11 mouse cellular contexts compared by ENCODE assay signal in the genomic region with DNA sequence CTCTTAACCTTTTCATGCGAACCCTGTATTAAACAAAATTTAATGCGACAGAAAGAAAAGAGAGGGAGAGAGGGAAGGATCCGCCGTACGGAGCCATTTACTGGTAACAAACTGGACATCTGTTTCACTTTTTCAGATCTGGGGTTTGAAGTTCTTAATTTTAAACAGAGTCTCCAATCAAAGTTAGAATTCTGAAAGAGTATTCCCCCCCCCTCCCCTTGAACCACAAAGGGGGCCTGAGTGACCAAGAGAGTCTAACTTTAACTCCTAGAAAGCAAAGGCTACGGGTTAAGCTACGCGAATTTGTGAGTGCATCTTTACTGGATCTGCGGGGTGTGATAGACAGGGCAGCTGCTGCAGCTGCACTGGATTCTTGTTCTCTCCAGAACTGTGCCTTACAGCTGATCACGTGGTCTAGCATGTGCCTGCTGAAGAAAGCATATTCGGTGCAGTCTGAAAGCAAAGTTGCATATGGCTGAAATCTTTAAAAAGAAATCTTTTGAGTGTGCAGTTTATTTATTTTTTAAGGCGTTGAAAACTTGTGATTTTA. TPM values are rescaled to one million over a fixed set of nuclear protein-coding genes. Genes with fewer than 3 reads are reported as not detected.
A peak's percentile ranks its signal among the peaks of the same experiment; 100 is the strongest.
DNase-seq lines count a peak whose midpoint lies in the region; ATAC-seq and TF ChIP-seq lines count a peak whose summit lies in the region.
"Had no signal": no experiment of that assay in that cellular context is flagged by ENCODE, and none has a peak within 500 bp of the region (broad histone marks: within the 10 kb centered on the region; RNA-seq: fewer than 3 reads in every experiment).

No protein-coding gene starts in this region.

- H3K4me2 ChIP-seq in lung, embryonic 14.5 days: peak overlapping the region; percentile 49
- peak overlapping the region; percentile 38 for H3K4me2 ChIP-seq in forebrain, embryonic 11.5 days (ENCODE audit: low read depth, low read length, severe bottlenecking)

- H3K4me1 ChIP-seq in lung, embryonic 14.5 days (ENCODE audit: insufficient read depth): no peaks in the 10 kb centered on the region
- peaks cover 3% of the 10 kb centered on the region; the same call in 1 of the 2 replicates for H3K4me1 ChIP-seq in forebrain, embryonic 11.5 days (replicated peaks; ENCODE audit: control insufficient read depth, insufficient read depth, low read length)
- peaks cover 5% of the 10 kb centered on the region; the same call in 1 of the 2 replicates for H3K4me1 ChIP-seq in limb, embryonic 10.5 days

- DNase-seq in lung, embryonic 14.5 days: peak; percentile 52
- no peak for DNase-seq in lung, postnatal 4 days
- peak; percentile 55 for DNase-seq in forebrain, embryonic 11.5 days (ENCODE audit: low spot score)
- peak; percentile 56 for DNase-seq in limb, embryonic 10.5 days (ENCODE audit: low spot score)
- DNase-seq in retina, embryonic 14.5 days (ENCODE audit: low spot score): peak; percentile 60
- DNase-seq in B cell, adult 2 months: no peak
- DNase-seq in spleen, adult 18-20 months: no peak
- DNase-seq: thymus, adult 2 months had no signal

- no peak overlapping the region for H3K27ac ChIP-seq in lung, embryonic 14.5 days (ENCODE audit: low read depth)
- H3K27ac ChIP-seq in forebrain, embryonic 11.5 days (ENCODE audit: low read depth, low read length): no peak overlapping the region
- no peak overlapping the region for H3K27ac ChIP-seq in limb, embryonic 10.5 days

- ATAC-seq in lung, embryonic 14.5 days (ENCODE audit: insufficient read depth): peak; percentile 86
- peak; percentile 89 for ATAC-seq in forebrain, embryonic 11.5 days (replicated peaks; ENCODE audit: low FRiP score)
- no peak for ATAC-seq in monocyte, adult 5-6 weeks (replicated peaks; ENCODE audit: insufficient number of reproducible peaks, low FRiP score, low TSS enrichment, poor library complexity, severe bottlenecking)

- H3K9ac ChIP-seq in lung, embryonic 14.5 days: no peak overlapping the region
- H3K9ac ChIP-seq in forebrain, embryonic 11.5 days (ENCODE audit: low read length): no peak overlapping the region

- TF ChIP-seq CTCF in lung, embryonic 14.5 days (IDR thresholded peaks at IDR 0.05; ENCODE audit: low read depth): no peak

- WGBS in lung, embryonic 14.5 days: 6% methylated on average over 12 of the region's 12 CpGs
- 3% methylated on average over 12 of the region's 12 CpGs for WGBS in forebrain, embryonic 11.5 days
- WGBS in limb, embryonic 10.5 days: 6% methylated on average over 12 of the region's 12 CpGs

- peak overlapping the region; percentile 13; the same call in 1 of the 2 replicates for H3K4me3 ChIP-seq in lung, embryonic 14.5 days (ENCODE audit: low read depth, low read length)
- H3K4me3 ChIP-seq in forebrain, embryonic 11.5 days (ENCODE audit: low read depth, low read length): peak overlapping the region; percentile 17
- H3K4me3 ChIP-seq in limb, embryonic 10.5 days: peak overlapping the region; percentile 31

- H3K9me3 ChIP-seq in lung, embryonic 14.5 days (ENCODE audit: low read depth, low read length): no peaks in the 10 kb centered on the region
- no peaks in the 10 kb centered on the region for H3K9me3 ChIP-seq in forebrain, embryonic 11.5 days (ENCODE audit: control insufficient read depth, low read length)
- H3K9me3 ChIP-seq in limb, embryonic 10.5 days (replicated peaks): no peaks in the 10 kb centered on the region

- H3K36me3 ChIP-seq in lung, embryonic 14.5 days (ENCODE audit: insufficient read depth): no peaks in the 10 kb centered on the region
- no peaks in the 10 kb centered on the region for H3K36me3 ChIP-seq in forebrain, embryonic 11.5 days (ENCODE audit: control insufficient read depth, insufficient read depth, low read length)
- H3K36me3 ChIP-seq in limb, embryonic 10.5 days: no peaks in the 10 kb centered on the region

- H3K27me3 ChIP-seq in lung, embryonic 14.5 days (ENCODE audit: insufficient read depth, low read length): peaks cover 62% of the 10 kb centered on the region
- peaks cover 63% of the 10 kb centered on the region for H3K27me3 ChIP-seq in forebrain, embryonic 11.5 days (ENCODE audit: control insufficient read depth, insufficient read depth, low read length)
- peaks cover 79% of the 10 kb centered on the region for H3K27me3 ChIP-seq in limb, embryonic 10.5 days (ENCODE audit: low read depth, poor library complexity, severe bottlenecking)

RNA-seq across cellular contexts. Expression of a gene that starts 16.4 kb away (rescaled TPM):
- polyA plus RNA-seq in lung, embryonic 14.5 days (2014; fragmentation: Nextera tagmentation; extraction: Ambion mirVana): 0.04 and 0.05 TPM in 2 replicates
- 4.3 and 4.8 TPM in 2 replicates for polyA plus RNA-seq in forebrain, embryonic 11.5 days (2014; fragmentation: Nextera tagmentation; extraction: Ambion mirVana)
- 0.65 and 0.74 TPM in 2 replicates for polyA plus RNA-seq in limb, embryonic 10.5 days (2016; fragmentation: Nextera tagmentation; extraction: Ambion mirVana)
- not detected in 3 replicates for total RNA-seq in monocyte, adult 5-6 weeks (2017)
- polyA plus RNA-seq: cortical plate, adult 2 months; liver, embryonic 16.5 days; thymus, adult 2 months had no signal

Comparison
In these comparisons a context has a peak if more than half of its experiments do, and no peak if none do; other contexts are left out.
1. DNase-seq: peak in lung, embryonic 14.5 days (single experiment), forebrain, embryonic 11.5 days (single experiment), limb, embryonic 10.5 days (single experiment) and retina, embryonic 14.5 days (single experiment); none in lung, postnatal 4 days (0 of 2), B cell, adult 2 months (0 of 2) and spleen, adult 18-20 months (0 of 2).
2. Peak in every context shown above with its lines, with median percentiles within 50 percentile points of each other: H3K4me3 ChIP-seq.